Mouse (Mus musculus) ES-E14 (cell line): Measurements from ENCODE around the gene Pla2g2c.

ENCODE experiments used
- CHD2 ChIP-seq: IDR thresholded peaks from 2 replicates; pipeline ENCODE4 v1.6.1; 2014; ENCODE audit warnings: mild to moderate bottlenecking, low read depth, low read length, inconsistent platforms
- HCFC1 ChIP-seq: IDR thresholded peaks from 2 replicates; pipeline ENCODE4 v1.6.1; 2012; ENCODE audit warnings: low read length, inconsistent platforms, borderline replicate concordance; ENCODE audit not compliant: insufficient read depth
- MAFK ChIP-seq: IDR thresholded peaks from 2 replicates; pipeline ENCODE4 v1.6.1; 2014; ENCODE audit warnings: mild to moderate bottlenecking, low read depth, low read length, inconsistent platforms; ENCODE audit not compliant: insufficient read depth

DNA sequence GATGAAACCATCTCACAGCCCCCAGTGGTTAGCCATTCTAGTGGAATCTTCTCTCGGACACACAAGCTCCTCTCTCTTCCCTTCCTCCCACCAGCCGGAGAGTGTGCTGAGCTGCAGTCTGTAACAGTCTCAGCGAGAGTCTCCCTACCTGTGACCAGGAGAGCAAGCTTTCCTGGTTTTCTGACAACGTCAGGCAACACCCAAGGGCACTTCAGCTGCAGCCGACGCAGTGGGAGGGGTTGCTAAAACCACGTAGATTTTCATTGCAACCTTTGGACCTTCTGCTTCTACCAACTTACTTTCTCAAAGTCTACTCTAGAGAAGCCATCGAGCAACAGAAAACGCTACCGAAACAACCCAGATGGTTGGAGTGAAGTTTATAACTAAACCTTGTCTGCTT, 47.4 kb downstream of the Pla2g2c start:
- no peak for TF ChIP-seq CHD2
- TF ChIP-seq HCFC1 = no peak
- no peak for TF ChIP-seq MAFK
